Mouse (Mus musculus) heart, adult 11 months (tissue): ENCODE measurements at regions not wholly inside any gene's neighbourhood (a gene's known extent, or its start where the extent isn't known, plus 50 kb on each side); places are given as distances from the start of the nearest gene placed in this dataset.

Source experiments
- DNase-seq: peaks from one replicate; pipeline ENCODE4 v3.0.0; 2022

- DNase-seq = no peak
Observed at GRCm38 (mm10) chr16:46331336-46331735, 167.0 kb downstream of the Nectin3 start.

GRCm38 (mm10) chr16:46299079-46299721 is 144.3 kb upstream of the Gm4737 start:
- no peak for DNase-seq

DNA sequence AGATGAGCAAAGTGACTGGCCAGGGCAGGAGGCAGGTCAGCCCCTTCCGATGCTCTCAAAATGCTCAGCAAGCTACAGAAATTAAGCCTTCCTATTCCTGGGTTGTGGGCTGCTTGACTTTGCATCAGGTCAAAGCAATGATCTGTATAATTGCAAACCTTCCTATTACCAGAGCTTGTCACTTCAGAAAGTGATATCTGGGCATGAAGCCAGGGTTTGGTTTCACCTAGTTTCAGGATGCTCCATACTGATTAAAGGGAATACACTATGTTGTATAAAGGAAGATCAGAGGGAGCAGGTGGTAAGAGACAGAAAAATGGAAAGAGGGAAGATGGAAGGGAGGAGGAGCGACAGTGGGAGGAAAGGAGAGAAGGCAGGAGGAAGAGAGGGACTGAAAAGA is 142.3 kb upstream of the Gm4737 start:
- DNase-seq = no peak

GRCm38 (mm10) chr16:46296412-46296811 is 141.5 kb upstream of the Gm4737 start:
- no peak for DNase-seq

DNA sequence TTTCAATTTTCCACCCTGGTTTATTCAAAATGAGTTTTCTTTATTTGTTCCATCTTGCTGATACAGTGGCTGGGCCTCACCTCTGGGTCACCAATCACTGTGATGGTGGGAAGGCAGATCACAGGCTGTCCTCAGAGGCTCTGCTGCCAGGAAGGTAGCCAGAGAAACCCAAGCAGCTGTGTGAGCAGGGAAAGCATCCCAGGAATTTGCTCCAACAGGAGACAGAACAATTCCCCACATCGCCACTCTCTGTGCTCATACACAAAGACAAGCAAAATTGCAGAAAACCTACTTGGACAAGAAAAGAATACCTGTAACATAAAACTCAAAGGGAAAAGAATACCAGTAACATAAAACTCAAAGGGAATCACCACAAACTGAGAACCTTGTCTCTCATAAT is 139.0 kb upstream of the Gm4737 start:
- no peak for DNase-seq

DNA sequence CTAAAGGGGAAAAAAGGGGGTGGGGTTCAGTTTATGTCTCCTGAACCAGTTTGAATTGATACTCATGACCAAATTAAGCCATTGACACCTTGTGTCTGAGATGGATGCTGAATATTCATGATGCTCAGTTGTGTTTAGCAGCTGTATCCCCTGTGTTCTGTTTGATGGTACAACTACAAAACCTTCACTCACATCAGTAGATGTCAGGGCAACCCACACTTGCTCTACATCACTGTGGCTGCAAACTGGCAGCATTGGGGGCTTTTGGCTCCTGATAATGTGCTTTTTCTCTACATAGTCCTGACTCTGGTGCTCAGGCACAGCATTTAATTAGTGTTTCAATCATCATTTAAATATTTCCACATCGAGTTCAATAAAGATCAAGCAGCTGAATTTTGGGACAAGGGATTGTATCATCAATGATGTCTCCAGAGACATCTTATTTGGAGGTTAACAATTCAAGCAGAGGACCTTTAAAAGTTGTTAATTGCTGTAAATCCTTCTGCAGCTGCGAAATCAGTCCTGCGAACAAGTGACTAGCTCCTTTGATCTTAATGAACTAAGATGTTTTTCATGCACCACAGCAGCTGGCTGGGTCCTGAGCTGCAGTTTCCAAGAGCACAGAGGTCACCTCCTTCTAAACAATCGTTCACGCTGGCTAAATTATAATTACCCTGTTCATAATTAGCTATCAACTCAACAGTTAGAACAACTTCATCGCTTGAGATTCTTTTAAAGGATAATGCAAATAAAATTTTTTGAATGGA is 136.4 kb upstream of the Gm4737 start:
- no peak for DNase-seq

DNA sequence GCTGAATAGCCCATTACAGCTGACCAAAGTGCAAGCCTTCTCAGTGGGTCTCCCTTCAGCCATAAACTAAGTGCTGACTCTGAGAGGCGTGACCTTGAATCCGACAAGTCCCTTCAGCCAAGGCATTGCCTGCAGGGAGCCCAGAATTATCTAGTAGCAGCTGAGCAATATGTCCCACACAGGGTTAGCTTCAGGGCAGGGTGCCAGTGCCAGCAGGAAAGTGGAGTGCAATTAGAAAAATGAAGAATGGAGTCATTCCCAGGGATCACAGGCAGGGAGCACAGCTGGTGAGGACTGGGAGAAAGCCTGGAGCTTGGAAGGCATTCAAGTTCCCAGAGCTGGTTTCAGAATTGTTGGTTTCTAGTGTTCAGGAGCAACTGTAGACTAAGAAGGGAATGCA is 135.3 kb upstream of the Gm4737 start:
- DNase-seq = peak; percentile 85

DNA sequence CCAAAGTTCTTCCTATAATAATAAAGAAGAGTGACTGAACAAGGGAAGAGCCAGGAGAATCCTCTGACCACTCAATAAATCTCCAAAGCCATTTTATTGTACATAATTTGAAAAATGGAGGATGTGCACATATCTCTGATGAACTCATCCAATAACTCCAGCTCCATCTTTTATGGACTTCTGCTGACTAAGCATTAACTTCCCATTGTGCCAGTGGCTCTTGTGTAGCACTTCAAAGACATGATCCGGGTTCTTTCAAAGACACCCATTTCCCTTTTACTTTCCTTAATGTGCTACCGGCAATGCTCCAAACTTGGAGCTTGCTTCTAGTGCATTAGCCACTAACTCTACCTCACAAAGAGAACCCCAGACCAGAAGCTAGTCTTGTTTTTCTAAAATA is 112.7 kb upstream of the Gm4737 start:
- DNase-seq = no peak

DNA sequence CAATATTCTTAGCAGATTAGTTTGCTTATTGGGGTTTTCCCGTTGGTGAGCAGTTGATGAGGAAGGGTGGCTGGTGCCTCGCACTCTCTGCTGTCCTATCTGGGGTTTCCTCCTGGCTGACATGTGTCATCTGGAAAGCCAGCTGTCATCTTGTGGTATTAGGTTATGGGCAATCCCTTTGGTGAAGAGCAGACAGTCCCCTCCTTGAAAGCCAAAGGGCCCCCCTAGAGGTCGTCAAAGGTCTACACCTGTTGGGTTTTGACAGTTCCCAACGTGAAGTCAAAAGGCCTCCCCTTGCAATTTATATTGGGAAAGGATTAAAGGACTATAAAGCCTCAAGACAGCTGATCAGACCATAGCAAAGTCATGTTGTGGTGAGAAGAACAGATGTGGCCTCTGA is 96.8 kb upstream of the Gm4737 start:
- DNase-seq = no peak

GRCm38 (mm10) chr16:46250943-46251342 is 96.1 kb upstream of the Gm4737 start:
- DNase-seq = no peak

GRCm38 (mm10) chr16:46245598-46245997 is 90.7 kb upstream of the Gm4737 start:
- no peak for DNase-seq

DNA sequence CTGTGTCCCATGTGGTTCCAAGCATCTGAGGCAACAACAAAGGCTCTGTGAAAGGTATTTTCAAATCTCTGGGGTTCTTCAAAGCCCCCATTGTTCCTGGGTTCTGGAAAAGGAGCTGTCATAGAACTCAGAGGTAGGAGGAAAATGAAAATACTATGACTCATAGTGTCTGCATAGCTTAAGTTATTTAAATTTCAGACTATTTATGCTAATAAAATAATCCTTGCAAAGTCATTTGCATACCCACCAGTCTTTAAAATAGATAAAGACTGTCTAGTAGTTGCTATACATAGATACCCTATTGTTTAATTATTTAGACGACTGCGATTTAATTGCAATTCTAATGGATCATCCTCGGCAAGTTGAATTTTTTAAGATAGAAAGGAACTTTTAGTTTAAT is 73.9 kb upstream of the Gm4737 start:
- no peak for DNase-seq

DNA sequence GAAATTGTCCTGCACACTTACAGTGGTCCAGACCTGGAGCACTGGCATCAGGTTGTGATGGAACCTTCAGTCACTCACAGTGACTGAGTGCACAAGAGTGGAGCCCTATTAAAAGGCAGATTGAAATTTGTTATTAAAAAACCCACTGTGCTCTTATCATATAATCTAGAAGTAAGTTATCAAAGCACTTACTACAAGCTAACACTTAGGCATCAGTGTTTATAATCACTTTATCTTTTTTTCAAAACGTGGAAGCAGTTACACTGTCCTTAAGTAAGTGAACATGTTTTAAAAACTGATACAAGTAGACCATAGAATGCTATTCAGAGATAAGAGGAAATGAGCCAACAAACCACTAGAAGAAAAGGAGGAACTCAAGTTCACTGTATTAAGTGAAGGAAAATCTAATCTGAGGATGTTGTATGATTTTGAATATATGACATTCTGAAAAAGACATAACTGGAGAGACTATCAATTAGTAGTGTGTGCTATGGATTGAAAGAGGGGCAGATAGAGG is 68.3 kb upstream of the Gm4737 start:
- DNase-seq = no peak

DNA sequence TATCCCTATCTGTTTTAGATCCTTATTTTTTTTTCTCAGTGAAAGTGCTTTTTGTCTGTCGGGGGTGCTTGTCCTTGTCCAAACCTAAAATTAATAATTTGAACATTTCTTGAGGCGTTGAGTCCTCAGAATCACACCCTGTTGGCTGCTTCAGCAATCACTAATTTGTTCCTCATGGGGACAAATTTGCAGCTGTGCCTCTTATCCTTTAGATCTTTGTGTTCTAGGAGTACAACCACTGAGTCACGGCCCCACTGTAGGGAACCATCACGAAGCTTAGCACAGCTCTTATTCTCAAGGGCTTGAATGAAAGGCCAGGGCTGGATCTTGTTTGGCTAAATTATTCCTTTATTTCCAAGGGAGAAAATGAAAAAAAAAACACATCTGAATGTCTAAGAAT is 57.6 kb upstream of the Gm4737 start:
- DNase-seq = peak; percentile 92

DNA sequence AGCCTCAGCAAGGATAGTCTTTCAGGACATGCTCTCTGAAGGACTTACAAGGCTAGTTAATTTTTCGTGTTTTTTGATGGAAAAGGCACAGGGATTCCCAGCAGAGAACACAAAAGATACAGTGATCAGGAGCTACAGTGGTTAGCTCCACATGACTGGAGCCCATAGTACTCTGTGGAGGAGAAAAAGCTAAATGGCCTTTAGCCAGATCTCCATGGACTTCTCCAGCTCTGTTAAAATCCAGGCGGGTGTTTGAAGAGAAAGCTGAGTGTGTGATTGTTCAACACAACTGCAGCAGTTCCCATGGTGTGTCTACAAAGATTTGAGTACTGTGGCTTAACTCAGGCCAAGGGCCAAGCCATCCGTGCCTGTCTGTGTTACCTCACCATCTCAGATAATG is 57.0 kb upstream of the Gm4737 start:
- DNase-seq = no peak

- DNase-seq = no peak
Observed at GRCm38 (mm10) chr16:46205114-46205513, 50.2 kb upstream of the Gm4737 start.
